10 mouse cellular contexts compared by ENCODE assay signal in the genomic region with DNA sequence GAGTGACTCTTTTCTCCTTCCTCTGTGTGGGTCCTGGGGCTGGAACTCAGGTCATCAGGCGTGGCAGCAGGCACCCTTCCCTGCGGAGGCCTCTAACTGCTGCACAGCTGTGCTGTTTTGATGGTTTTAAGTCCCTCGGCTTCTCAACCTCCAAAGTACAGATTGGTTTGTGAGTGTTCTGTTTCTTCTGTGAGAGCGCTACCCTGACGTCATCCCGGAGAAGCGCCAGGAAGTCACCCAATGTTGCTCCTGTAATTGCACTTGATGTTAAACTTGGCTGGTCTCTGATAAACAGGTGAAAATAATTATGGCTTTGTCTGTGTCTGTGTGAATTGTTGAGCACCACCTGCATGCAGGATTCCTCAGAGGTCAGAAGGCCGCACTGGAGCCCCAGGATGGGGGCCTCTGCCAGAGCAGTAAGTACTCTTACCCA. TPM values are rescaled to one million over a fixed set of nuclear protein-coding genes. Genes with fewer than 3 reads are reported as not detected.
A peak's percentile ranks its signal among the peaks of the same experiment; 100 is the strongest.
DNase-seq lines count a peak whose midpoint lies in the region; ATAC-seq lines count a peak whose summit lies in the region.
"Had no signal": no experiment of that assay in that cellular context is flagged by ENCODE, and none has a peak within 500 bp of the region (broad histone marks: within the 10 kb centered on the region; RNA-seq: fewer than 3 reads in every experiment).

No protein-coding gene starts in this region.

- peak; percentile 5 for DNase-seq in gastrocnemius, adult 18-20 months (ENCODE audit: low spot score)
- DNase-seq in gastrocnemius, adult 8-10 months (ENCODE audit: low spot score in 2 of 2) = no peak
- peak; percentile 14 for DNase-seq in gastrocnemius, postnatal 10 days
- peak; percentile 9 for DNase-seq in neural tube, embryonic 11.5 days (ENCODE audit: low spot score)
- no peak for DNase-seq in right cerebral cortex, postnatal 25 days
- no peak for DNase-seq in forebrain, embryonic 10.5 days (ENCODE audit: extremely low spot score, low spot score)
- DNase-seq in right cerebral cortex, postnatal 4 days = no peak

- H3K4me3 ChIP-seq in intestine, embryonic 16.5 days (ENCODE audit: low read length) = no peak overlapping the region
- H3K4me3 ChIP-seq in neural tube, embryonic 11.5 days (ENCODE audit: low read depth, low read length) = no peak overlapping the region
- H3K4me3 ChIP-seq in forebrain, embryonic 10.5 days = no peak overlapping the region
- H3K4me3 ChIP-seq: limb, embryonic 15.5 days had no signal

- peaks cover 6% of the 10 kb centered on the region; the same call in 1 of the 2 replicates for H3K4me1 ChIP-seq in intestine, embryonic 16.5 days (ENCODE audit: control insufficient read depth, insufficient read depth, low read length)
- no peaks in the 10 kb centered on the region for H3K4me1 ChIP-seq in neural tube, embryonic 11.5 days (ENCODE audit: control insufficient read depth, insufficient read depth, low read length)
- peaks cover 8% of the 10 kb centered on the region for H3K4me1 ChIP-seq in forebrain, embryonic 10.5 days

- H3K27ac ChIP-seq in intestine, embryonic 16.5 days (ENCODE audit: low read length) = no peak overlapping the region
- no peak overlapping the region for H3K27ac ChIP-seq in neural tube, embryonic 11.5 days (ENCODE audit: low read depth, low read length)
- H3K27ac ChIP-seq in forebrain, embryonic 10.5 days = no peak overlapping the region
- H3K27ac ChIP-seq: limb, embryonic 15.5 days had no signal

- no peaks in the 10 kb centered on the region for H3K36me3 ChIP-seq in intestine, embryonic 16.5 days (ENCODE audit: control insufficient read depth, insufficient read depth, low read length)
- no peaks in the 10 kb centered on the region for H3K36me3 ChIP-seq in neural tube, embryonic 11.5 days (ENCODE audit: control insufficient read depth, insufficient read depth, low read length)
- no peaks in the 10 kb centered on the region for H3K36me3 ChIP-seq in forebrain, embryonic 10.5 days (replicated peaks)
- H3K36me3 ChIP-seq: limb, embryonic 15.5 days had no signal

- 0 out of 2 replicates have a peak overlapping the region, but pooled peaks have one; percentile 3 for H3K9ac ChIP-seq in intestine, embryonic 16.5 days (ENCODE audit: low read depth, low read length)
- no peak overlapping the region for H3K9ac ChIP-seq in neural tube, embryonic 11.5 days (ENCODE audit: low read length)
- H3K9ac ChIP-seq: limb, embryonic 15.5 days had no signal

- WGBS in intestine, embryonic 16.5 days = 46% methylated on average over 8 of the region's 8 CpGs
- 60% methylated on average over 8 of the region's 8 CpGs for WGBS in neural tube, embryonic 11.5 days
- WGBS in forebrain, embryonic 10.5 days = 68% methylated on average over 8 of the region's 8 CpGs

- no peaks in the 10 kb centered on the region for H3K27me3 ChIP-seq in intestine, embryonic 16.5 days (replicated peaks; ENCODE audit: control insufficient read depth, insufficient read depth, low read length)
- H3K27me3 ChIP-seq in neural tube, embryonic 11.5 days (ENCODE audit: control insufficient read depth, insufficient read depth, low read length) = no peaks in the 10 kb centered on the region
- H3K27me3 ChIP-seq in forebrain, embryonic 10.5 days (ENCODE audit: poor library complexity, severe bottlenecking) = no peaks in the 10 kb centered on the region
- H3K27me3 ChIP-seq: CH12.LX; limb, embryonic 15.5 days had no signal

- peak; percentile 32; the same call in 1 of the 2 replicates for ATAC-seq in intestine, embryonic 16.5 days
- no peak for ATAC-seq in neural tube, embryonic 11.5 days (ENCODE audit: insufficient read depth, low FRiP score, low TSS enrichment)

- H3K4me2 ChIP-seq in intestine, embryonic 16.5 days (ENCODE audit: low read depth, low read length) = no peak overlapping the region
- H3K4me2 ChIP-seq in neural tube, embryonic 11.5 days (ENCODE audit: low read depth) = no peak overlapping the region
- H3K4me2 ChIP-seq: limb, embryonic 15.5 days had no signal

- no peaks in the 10 kb centered on the region for H3K9me3 ChIP-seq in intestine, embryonic 16.5 days (ENCODE audit: control insufficient read depth, low read length)
- H3K9me3 ChIP-seq in neural tube, embryonic 11.5 days (ENCODE audit: control insufficient read depth, low read length) = no peaks in the 10 kb centered on the region
- no peaks in the 10 kb centered on the region for H3K9me3 ChIP-seq in forebrain, embryonic 10.5 days
- H3K9me3 ChIP-seq: limb, embryonic 15.5 days had no signal

RNA-seq across cellular contexts. Expression of a gene that starts 31.4 kb away (rescaled TPM):
- total RNA-seq in gastrocnemius, adult 18-20 months (2021) = 10 to 100 TPM; 12.0 to 13.4 TPM
- 10 to 100 TPM; 13.4 to 15.9 (median 13.9) TPM for total RNA-seq in gastrocnemius, adult 8-10 months (2022)
- total RNA-seq in gastrocnemius, postnatal 10 days (2021) = 10 to 100 TPM; 16.6 to 17.2 TPM
- polyA plus RNA-seq in intestine, embryonic 16.5 days (2015; fragmentation: Nextera tagmentation; extraction: Ambion mirVana) = 9.6 and 12.6 TPM in 2 replicates
- 7.2 and 7.7 TPM in 2 replicates for polyA plus RNA-seq in neural tube, embryonic 11.5 days (2014; fragmentation: Nextera tagmentation; extraction: Ambion mirVana)
- polyA plus RNA-seq in forebrain, embryonic 10.5 days (2016; fragmentation: Nextera tagmentation; extraction: Ambion mirVana) = 5.5 and 5.8 TPM in 2 replicates

RNA-seq across cellular contexts. Expression of a gene that starts 51.0 kb away (rescaled TPM):
- 10 to 100 TPM in 1 of 2 experiments, 1 to 10 TPM in 1; 9.1 to 13.9 TPM for total RNA-seq in gastrocnemius, adult 18-20 months (2021)
- 10 to 100 TPM; 12.3 to 15.0 (median 13.9) TPM for total RNA-seq in gastrocnemius, adult 8-10 months (2022)
- total RNA-seq in gastrocnemius, postnatal 10 days (2021) = 10 to 100 TPM; 22.2 to 28.2 TPM
- polyA plus RNA-seq in intestine, embryonic 16.5 days (2015; fragmentation: Nextera tagmentation; extraction: Ambion mirVana) = 26.1 and 28.4 TPM in 2 replicates
- polyA plus RNA-seq in neural tube, embryonic 11.5 days (2014; fragmentation: Nextera tagmentation; extraction: Ambion mirVana) = 61.4 and 63.3 TPM in 2 replicates
- 95.5 and 108 TPM in 2 replicates for polyA plus RNA-seq in forebrain, embryonic 10.5 days (2016; fragmentation: Nextera tagmentation; extraction: Ambion mirVana)

Comparison
In these comparisons a context has a peak if more than half of its experiments do, and no peak if none do; other contexts are left out.
1. DNase-seq: peak in gastrocnemius, adult 18-20 months (single experiment), gastrocnemius, postnatal 10 days (single experiment) and neural tube, embryonic 11.5 days (single experiment); none in gastrocnemius, adult 8-10 months (0 of 2), right cerebral cortex, postnatal 25 days (single experiment), forebrain, embryonic 10.5 days (single experiment) and right cerebral cortex, postnatal 4 days (single experiment).